Mouse (Mus musculus) heart, postnatal 0 days (tissue): ENCODE data around the gene Rock2. TPM values are rescaled to one million over a fixed set of nuclear protein-coding genes. Genes with fewer than 3 reads are reported as not detected.
A peak's percentile ranks its signal among the peaks of the same experiment; 100 is the strongest.

ENCODE experiments used
- ATAC-seq: fragments of 200-750 bp; cut with Nextera tagmentation; 2 replicates; pipeline ENCODE4 v1.8.0; 2017; ENCODE audit warnings: low read depth, moderate number of reproducible peaks, moderate library complexity; ENCODE audit not compliant: insufficient read depth
- DNase-seq: peaks from one replicate; pipeline ENCODE4 v3.0.0-alpha.2; 2016; ENCODE audit warnings: low spot score
- H3K27ac ChIP-seq: fragments of 300-500 bp; sonication (generic); 2 replicates; pipeline ENCODE4 v1.5.1; 2014; ENCODE audit warnings: low read depth, mild to moderate bottlenecking
- H3K27me3 ChIP-seq: fragments of 300-500 bp; sonication (generic); 2 replicates; pipeline ENCODE4 v1.6.1; 2014; ENCODE audit warnings: low read length, mixed read lengths; ENCODE audit not compliant: control insufficient read depth, insufficient read depth
- H3K36me3 ChIP-seq: fragments of 300-500 bp; sonication (generic); replicated peaks from 2 replicates; pipeline ENCODE4 v1.6.1; 2014; ENCODE audit warnings: low read length, mixed read lengths; ENCODE audit not compliant: control insufficient read depth, insufficient read depth
- H3K4me1 ChIP-seq: fragments of 300-500 bp; sonication (generic); 2 replicates; pipeline ENCODE4 v1.6.1; 2014; ENCODE audit warnings: antibody characterized with exemption; ENCODE audit not compliant: control insufficient read depth, insufficient read depth
- H3K4me2 ChIP-seq: fragments of 300-500 bp; sonication (generic); 2 replicates; pipeline ENCODE4 v1.6.1; 2014; ENCODE audit warnings: low read depth, mild to moderate bottlenecking, low read length, moderate library complexity
- H3K4me3 ChIP-seq: fragments of 300-500 bp; sonication (generic); 2 replicates; pipeline ENCODE4 v1.5.1; 2014; ENCODE audit warnings: low read depth, low read length
- H3K9ac ChIP-seq: fragments of 300-500 bp; sonication (generic); replicated peaks from 2 replicates; pipeline ENCODE4 v1.6.1; 2014; ENCODE audit warnings: low read depth, low read length, mixed read lengths
- H3K9me3 ChIP-seq: fragments of 300-500 bp; sonication (generic); replicated peaks from 2 replicates; pipeline ENCODE4 v1.6.1; 2016; ENCODE audit warnings: low read length; ENCODE audit not compliant: control insufficient read depth
- CTCF ChIP-seq: IDR thresholded peaks from 2 replicates; pipeline ENCODE4 v1.5.1; 2016; ENCODE audit warnings: antibody characterized with exemption, control low read depth, low read depth
- EP300 ChIP-seq: IDR thresholded peaks from 2 replicates; pipeline ENCODE4 v1.6.1; 2016; ENCODE audit warnings: antibody characterized with exemption, low read depth
- WGBS: fragments of 180-500 bp; shearing (Covaris S2); extraction: QIAGEN DNeasy Blood & Tissue Kit; methylation state at CpG from one replicate; pipeline ENCODE4 v1.1.7; 2014; 5-methylcytosine and 5-hydroxymethylcytosine counted together
- polyA plus RNA-seq: library from polyadenylated mRNA; unstranded; fragments of >200 nt; fragmentation: Nextera tagmentation; extraction: Ambion mirVana; gene quantifications from 2 replicates; pipeline ENCODE4 v1.2.1, GENCODE M21; 2015
- total RNA-seq: library from RNA; depleted of rRNA; stranded (reverse); fragments of >200 nt; gene quantifications from 2 replicates; pipeline ENCODE4 v1.2.3, GENCODE M21; 2014; ENCODE audit warnings: low replicate concordance

Rock2 gene
- total and polyA plus RNA-seq, 2 experiments from 2014 or later: 24.6 to 49.2 TPM

DNA sequence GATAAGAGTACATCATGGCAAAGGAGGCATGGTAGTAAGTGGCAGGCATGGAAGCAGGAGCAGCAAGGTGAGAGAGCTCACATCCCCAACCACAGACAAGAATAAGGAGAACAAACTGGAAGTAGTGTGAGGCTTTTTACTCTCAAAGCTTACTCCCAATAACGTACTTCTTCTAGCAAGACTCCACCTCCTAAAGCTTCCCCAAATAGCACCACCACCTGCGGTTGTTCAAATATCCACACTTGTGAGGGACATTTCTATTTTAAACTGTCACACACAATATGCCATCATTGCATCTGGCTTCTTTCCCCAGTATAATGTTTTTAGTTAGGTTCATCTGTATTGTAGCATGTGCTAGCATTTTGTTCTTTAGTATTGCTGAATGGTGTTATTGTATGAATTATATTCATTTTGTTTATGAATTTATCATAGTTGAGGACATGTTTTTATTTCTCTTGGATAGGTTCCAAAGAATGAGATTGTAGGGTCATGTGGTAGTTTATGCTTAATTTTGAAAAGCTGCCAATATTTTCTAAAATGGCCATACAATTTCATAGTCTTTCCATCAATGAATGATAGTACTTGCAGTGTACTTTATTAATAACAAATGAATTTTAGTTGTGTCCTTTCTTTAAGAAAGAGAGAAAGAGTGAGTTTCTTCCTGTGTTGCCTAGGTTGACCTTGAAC lies 9.4 kb downstream of the Rock2 start:
- Histone ChIP-seq H3K27ac (peak overlapping the region; percentile 67), H3K9ac (no peak overlapping the region), H3K4me3 (no peak overlapping the region), H3K36me3 (no peaks in the 10 kb centered on the region), H3K9me3 (no peaks in the 10 kb centered on the region), H3K4me1 (peaks cover 10% of the 10 kb centered on the region), H3K4me2 (no peak overlapping the region), H3K27me3 (no peaks in the 10 kb centered on the region)
- no peak for TF ChIP-seq CTCF
- no peak for TF ChIP-seq EP300
- ATAC-seq (no peak), DNase-seq (no peak)
- 8% methylated on average over 2 of the region's 2 CpGs for WGBS

DNA sequence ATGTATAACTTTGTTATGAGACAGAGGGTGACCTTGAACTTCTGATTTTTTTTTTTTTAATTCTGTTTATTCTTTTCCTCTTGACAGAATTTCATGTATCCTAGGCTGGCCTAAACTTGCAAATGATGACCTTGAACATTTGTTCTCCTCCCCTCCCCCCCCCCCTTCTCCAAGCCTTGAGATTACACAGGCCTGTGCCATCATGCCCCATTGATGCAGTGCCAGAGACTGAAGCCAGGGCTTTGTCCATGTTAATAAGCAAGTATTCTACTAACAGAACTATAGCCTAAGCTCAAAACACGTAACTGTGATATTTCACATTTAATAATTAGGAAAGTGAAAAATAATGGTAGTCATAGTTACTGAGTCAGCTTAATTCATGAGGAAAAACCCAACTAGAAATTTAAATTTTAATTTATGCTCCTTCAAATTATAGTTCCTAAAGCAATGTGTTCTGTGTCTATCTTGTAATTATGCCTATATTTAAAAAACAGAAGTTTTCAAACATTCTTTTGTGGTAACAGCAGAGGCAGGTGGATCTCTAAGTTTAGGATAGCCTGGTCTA lies 12.7 kb downstream of the Rock2 start:
- TF ChIP-seq EP300 (no peak), CTCF (no peak)
- no peak overlapping the region for H3K4me3 ChIP-seq
- H3K36me3 ChIP-seq: no peaks in the 10 kb centered on the region
- WGBS: 68% methylated on average over 1 of the region's 1 CpGs
- H3K27me3 ChIP-seq: no peaks in the 10 kb centered on the region
- H3K9me3 ChIP-seq: no peaks in the 10 kb centered on the region
- no peak overlapping the region for H3K9ac ChIP-seq
- peak overlapping the region; percentile 43 for H3K27ac ChIP-seq
- no peak overlapping the region for H3K4me2 ChIP-seq
- H3K4me1 ChIP-seq: peaks cover 9% of the 10 kb centered on the region; the same call in 1 of the 2 replicates
- ATAC-seq: peak; percentile 64
- peak; percentile 36 for DNase-seq

DNA sequence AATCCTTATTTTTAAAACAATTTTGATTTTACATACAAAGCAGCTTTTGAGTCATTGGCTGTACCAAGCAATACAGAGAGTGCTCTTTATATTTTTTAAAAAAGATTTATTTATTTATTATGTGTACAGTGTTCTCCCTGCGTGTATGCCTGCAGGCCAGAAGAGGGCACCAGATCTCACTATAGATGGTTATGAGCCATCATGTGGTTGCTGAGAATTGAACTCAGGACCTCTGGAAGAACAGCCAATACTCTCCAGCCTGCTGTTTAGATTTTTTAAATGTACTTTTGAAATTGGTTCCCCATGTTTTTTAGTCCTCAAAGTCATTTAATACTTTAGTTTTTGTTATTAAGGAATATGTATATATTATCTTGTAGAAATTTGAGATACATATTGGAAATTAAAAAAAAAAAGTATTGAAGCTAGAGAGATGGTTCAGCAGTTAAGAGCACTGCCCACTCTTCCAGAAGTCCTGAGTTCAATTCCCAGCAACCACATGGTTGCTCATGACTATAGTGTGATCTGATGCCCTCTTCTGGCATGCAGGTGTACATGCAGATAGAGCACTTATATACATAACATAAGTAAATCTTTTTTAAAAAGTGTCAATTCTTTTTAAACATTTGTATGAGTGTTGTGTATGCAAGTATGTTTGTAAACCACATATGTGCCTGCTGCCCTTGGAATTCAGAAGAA lies 13.4 kb downstream of the Rock2 start:
- WGBS: 97% methylated on average over 1 of the region's 1 CpGs
- Histone ChIP-seq H3K4me2 (no peak overlapping the region), H3K4me3 (no peak overlapping the region), H3K9ac (no peak overlapping the region), H3K4me1 (peaks cover 9% of the 10 kb centered on the region; the same call in 1 of the 2 replicates), H3K9me3 (no peaks in the 10 kb centered on the region), H3K36me3 (no peaks in the 10 kb centered on the region), H3K27ac (no peak overlapping the region), H3K27me3 (no peaks in the 10 kb centered on the region)
- no peak for DNase-seq
- ATAC-seq: no peak
- peak; percentile 25; the same call in 1 of the 2 replicates for TF ChIP-seq CTCF
- no peak for TF ChIP-seq EP300

DNA sequence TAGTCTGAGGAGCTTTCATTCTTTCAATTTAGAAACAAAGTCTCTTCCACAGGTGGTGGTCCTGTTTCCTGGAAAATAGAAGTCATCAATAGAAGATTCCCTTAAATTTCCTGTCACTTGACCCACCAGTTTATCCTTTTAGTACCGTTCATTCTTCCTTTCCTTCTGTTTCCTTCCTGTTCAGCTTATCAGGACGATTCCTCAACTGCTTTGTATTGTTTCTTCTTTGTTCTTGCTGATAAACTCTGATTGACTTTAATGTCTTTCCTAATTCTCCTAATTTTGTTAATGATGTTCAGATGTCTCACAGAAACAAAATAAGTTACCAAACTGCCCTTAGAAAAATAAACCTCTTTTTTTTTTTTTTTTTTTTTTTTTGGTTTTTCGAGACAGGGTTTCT lies 16.8 kb downstream of the Rock2 start:
- Histone ChIP-seq H3K36me3 (no peaks in the 10 kb centered on the region), H3K9ac (no peak overlapping the region), H3K9me3 (no peaks in the 10 kb centered on the region), H3K4me3 (no peak overlapping the region), H3K4me2 (no peak overlapping the region), H3K27ac (no peak overlapping the region), H3K4me1 (peaks cover 10% of the 10 kb centered on the region; the same call in 1 of the 2 replicates), H3K27me3 (no peaks in the 10 kb centered on the region)
- WGBS: 47% methylated on average over 2 of the region's 3 CpGs
- TF ChIP-seq CTCF (no peak), EP300 (no peak)
- ATAC-seq (no peak), DNase-seq (no peak)

DNA sequence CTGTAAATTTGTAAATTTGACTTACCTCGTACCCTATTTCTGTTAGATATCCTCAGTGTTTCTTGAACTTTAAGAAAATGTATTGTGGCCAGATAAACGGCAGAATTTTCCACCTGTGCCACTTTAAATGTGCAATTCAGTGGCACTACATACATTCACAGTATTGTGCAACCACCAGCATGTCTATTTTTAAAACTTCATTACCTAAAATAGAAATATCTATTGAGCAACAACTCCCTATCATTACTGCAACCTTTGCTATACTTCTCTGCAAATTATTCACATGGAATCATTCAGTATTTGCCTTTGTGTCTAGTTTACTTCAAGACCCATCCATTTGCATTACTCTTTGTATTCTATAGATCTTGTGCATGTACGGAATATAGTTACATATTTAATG lies 17.9 kb downstream of the Rock2 start:
- H3K4me2 ChIP-seq: no peak overlapping the region
- H3K36me3 ChIP-seq: no peaks in the 10 kb centered on the region
- TF ChIP-seq EP300 (no peak), CTCF (no peak)
- ATAC-seq (no peak), DNase-seq (no peak)
- no peaks in the 10 kb centered on the region for H3K9me3 ChIP-seq
- no peak overlapping the region for H3K4me3 ChIP-seq
- no peaks in the 10 kb centered on the region for H3K27me3 ChIP-seq
- no peak overlapping the region for H3K9ac ChIP-seq
- WGBS: 77% methylated on average over 3 of the region's 3 CpGs
- no peak overlapping the region for H3K27ac ChIP-seq
- H3K4me1 ChIP-seq: peaks cover 20% of the 10 kb centered on the region; the same call in 1 of the 2 replicates
